Mouse (Mus musculus) kidney, postnatal 36 days (tissue): ENCODE measurements at regions not wholly inside any gene's neighbourhood (a gene's known extent, or its start where the extent isn't known, plus 50 kb on each side); places are given as distances from the start of the nearest gene placed in this dataset.
"Not testable (repeated sequence)": the region's sequence is repeated elsewhere in the genome, so short reads cannot be mapped to it uniquely, and the experiment has no call there.

Experiments
- DNase-seq, 2 experiments: peaks; one replicate each; pipeline ENCODE4 v3.0.0; 2021 to 2022; ENCODE audit warnings: mixed read lengths in 2 of 2

- DNase-seq: no peak
Observed at GRCm38 (mm10) chr9:115805224-115805623, 104.0 kb upstream of the Gadl1 start.

GRCm38 (mm10) chr9:115806018-115806702 is 103.1 kb upstream of the Gadl1 start:
- DNase-seq: no peak

DNA sequence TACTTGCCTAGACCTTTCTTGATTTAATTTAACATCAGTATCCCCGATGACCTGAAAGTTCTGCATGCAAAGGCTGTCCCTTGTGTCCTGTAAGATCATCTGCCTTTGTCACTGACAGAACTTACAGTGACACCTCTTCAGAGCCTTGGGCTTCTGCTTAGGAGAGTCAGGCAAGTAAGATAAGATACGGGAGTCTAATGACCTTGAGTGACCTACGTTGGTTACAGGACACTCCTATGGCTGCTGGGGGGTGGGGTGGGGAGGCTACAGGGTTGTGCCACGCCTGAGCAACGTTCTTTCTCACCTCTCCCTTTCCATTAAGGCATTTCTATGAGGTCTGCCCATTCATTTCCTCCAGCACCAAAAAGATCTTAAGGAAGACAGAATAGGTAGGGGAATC is 69.1 kb upstream of the Gadl1 start:
- no peak for DNase-seq

GRCm38 (mm10) chr9:115840791-115841190 is 68.5 kb upstream of the Gadl1 start:
- no peak for DNase-seq

DNA sequence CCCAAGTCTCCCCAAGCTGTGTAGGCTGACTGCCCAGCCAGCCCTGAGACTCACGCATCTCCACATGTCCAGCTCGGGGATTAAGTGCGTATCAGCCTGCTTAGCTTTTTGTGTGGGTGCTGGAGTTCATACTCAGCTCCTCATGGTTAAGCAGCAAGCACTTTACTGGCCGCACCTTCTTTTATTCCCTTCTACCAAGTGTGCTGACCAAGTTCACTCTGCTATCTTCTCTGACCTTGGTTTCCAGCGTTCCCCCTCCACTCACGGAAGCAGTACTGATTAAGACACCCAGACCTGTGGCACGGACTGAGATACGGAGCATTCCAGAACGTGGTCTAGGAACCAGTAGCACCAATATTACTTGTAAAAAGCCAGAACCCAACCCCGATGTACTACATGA is 67.6 kb upstream of the Gadl1 start:
- no peak for DNase-seq

DNA sequence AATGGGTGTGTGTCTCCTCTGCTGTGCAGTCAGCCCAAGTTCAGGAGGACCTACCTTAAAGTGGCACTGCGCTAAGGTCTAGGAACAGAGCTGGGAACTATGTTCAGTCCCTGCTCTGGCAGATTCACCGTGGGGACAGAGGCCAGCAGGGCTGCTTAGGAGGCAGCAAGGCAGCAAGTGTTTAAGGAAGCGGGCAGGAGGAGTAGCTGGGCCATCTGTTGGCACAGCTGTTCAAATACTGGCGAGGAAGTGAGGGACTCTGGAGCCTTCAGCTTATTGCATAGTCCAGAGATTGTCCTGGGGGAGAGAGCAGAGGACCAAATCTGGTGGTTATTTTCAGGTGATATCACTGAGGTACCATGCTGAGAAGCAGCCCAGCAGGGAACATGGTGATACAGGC is 64.9 kb upstream of the Gadl1 start:
- DNase-seq: no peak

DNA sequence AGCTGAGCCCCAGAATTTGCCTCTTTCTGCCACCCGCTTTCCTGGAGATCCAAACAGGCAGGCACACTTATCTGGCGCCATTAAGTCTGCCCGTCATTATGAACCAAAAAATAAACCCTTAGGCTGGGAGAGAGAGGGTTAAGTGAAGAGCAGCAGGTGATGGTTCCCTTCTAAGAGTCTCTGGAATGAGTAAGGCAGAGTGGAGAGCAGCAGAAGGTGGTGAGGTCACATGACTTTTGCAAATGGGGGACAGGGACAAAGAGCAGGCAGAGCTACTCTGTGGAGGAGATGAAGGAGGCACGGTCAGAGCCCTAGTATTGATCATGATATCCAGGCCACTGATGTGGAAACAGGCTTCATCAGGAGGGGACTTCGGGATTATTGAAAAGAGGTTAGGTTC is 64.2 kb upstream of the Gadl1 start:
- DNase-seq: no peak

DNA sequence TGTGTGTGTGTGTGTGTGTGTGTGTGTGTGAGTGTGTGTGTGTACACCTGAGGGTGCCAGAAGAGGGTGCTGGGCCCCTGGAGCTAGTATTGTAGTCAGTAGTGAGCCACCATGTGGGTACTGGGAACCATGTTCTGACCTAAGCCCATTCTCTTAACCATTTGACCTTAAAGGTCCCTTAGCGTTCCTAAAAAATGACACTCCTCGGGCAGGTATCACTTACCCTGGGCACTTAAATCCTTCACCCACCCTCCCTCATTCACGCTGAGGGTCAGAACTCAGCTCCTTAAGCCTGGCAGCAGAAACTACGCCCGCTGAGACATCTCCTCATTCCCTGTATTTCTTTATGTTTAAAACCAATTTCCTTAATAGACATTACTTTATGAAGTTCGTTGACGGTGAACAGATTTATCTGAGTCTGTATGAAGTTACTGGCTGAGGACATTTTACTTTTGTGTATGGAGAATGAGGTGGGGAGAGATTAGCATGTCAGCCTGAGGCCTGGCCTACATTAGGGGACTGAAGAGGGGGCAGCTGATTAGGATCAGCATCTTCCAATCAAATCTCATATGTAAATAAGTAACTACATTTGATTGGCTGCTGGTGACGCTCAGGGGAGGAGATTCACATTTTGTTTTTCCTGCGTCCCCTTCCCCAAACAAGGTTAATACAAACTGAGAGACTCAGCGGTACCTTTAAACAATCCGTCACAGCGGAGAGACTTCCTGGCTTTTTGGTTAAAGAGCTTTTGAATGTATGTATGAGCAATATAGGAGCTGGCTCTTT is 61.8 kb upstream of the Gadl1 start:
- no peak for DNase-seq

DNA sequence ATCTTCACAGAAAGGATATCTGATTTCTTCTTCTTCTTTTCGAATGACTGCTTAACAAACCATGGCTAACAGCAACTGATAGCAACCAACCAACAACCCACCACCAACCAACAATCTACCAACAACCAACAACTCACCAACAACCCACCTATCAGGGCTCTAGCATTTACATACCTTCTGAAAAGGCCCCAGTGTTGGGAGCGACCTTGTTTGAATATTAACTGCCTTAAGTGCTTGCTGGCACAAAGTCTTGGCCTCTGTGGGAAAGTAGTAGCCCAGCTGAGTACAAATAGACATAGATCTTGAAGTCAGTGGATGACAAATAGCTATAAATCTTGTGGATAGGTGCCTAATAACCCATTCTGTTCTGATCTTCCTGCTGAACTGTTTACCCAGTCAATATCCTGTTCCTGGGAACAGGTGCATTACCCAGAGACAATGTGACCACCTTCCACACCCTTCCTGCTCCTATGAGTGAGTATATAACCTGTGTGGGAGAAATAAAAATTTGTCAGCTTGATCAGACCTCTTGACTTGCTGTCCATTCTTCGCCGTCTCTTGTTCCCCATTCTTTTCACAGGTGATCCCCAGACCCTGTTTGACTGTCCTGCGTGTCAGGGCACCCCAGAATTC is 55.9 kb upstream of the Gadl1 start:
- DNase-seq: not testable (repeated sequence)

- DNase-seq: no peak
Observed at GRCm38 (mm10) chr9:115857301-115857700, 52.0 kb upstream of the Gadl1 start.

- DNase-seq: peak in 1 of 2 experiments; percentile 28
Observed at GRCm38 (mm10) chr9:115858848-115859247, 50.4 kb upstream of the Gadl1 start.
